Mouse (Mus musculus) bone marrow, adult 2 months (tissue): ENCODE data around the gene Glcci1.

ENCODE experiments used
- CTCF ChIP-seq: fragments of 200-500 bp; IDR thresholded peaks from 2 replicates; pipeline ENCODE4 v1.5.1; 2011; ENCODE audit warnings: low read length, control low read depth; ENCODE audit not compliant: control insufficient read depth, insufficient read depth
- POLR2A ChIP-seq: fragments of 200-500 bp; IDR thresholded peaks from 2 replicates; pipeline ENCODE4 v1.6.1; 2011; ENCODE audit warnings: low read depth, mild to moderate bottlenecking, control low read depth, low read length, borderline replicate concordance; ENCODE audit not compliant: control insufficient read depth

DNA sequence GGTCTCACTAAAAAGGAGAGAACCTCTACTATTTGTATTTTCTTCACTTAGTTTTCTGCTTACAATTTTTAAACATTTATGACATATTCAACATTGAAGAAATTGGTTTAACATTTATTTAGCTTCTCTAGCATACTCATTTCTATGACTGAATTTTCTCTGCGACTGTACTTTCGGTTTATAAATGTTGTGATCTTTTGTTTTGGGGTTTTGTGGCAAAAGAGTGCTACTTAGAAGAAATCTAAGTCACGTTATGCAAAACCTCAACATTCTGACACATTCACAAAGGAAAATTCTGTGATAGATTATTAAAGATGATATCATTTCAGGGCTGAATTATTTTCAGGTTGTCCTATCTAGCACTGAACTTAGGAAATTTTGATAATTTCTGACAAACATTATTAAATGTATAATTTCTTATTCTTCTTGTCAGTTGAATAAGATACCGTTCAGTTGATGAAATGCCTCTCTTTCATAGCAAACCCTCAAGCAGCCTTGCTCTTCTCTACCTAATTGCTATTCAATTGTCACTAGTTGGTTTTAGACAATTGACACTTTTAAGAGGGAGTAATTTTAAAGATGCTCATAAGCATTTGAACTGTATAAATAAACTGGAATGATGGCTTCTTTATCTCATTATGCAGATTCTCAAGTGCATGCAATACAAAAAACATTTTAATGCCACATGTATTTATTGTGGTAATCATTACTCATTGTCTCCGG, 47.6 kb downstream of the Glcci1 start:
- TF ChIP-seq CTCF (no peak), POLR2A (no peak)
